Mouse (Mus musculus): ENCODE measurements around the gene Sept11. TPM values are rescaled to one million over a fixed set of nuclear protein-coding genes. Genes with fewer than 3 reads are reported as not detected.

Gene Sept11
- total and polyA plus RNA-seq, 2 experiments from 2014 or later = 38.2 to 49.5 TPM

- WGBS = 78% methylated on average over 11 of the region's 11 CpGs
- no peaks in the 10 kb centered on the region for H3K9me3 ChIP-seq (replicated peaks; ENCODE audit: control insufficient read depth, low read length)
- H3K27ac ChIP-seq (ENCODE audit: low read depth) = no peak overlapping the region
- peaks cover 33% of the 10 kb centered on the region for H3K36me3 ChIP-seq (replicated peaks; ENCODE audit: control insufficient read depth, insufficient read depth, low read length)
- no peak overlapping the region for H3K4me2 ChIP-seq (ENCODE audit: low read depth, low read length)
- H3K4me3 ChIP-seq (ENCODE audit: low read depth, low read length) = no peak overlapping the region
- DNase-seq (ENCODE audit: low spot score) = no peak
- TF ChIP-seq EP300 (IDR thresholded peaks at IDR 0.05; ENCODE audit: low read depth) = no peak
- TF ChIP-seq CTCF (IDR thresholded peaks at IDR 0.05; ENCODE audit: low read depth) = no peak
- H3K9ac ChIP-seq (replicated peaks; ENCODE audit: low read depth, low read length) = no peak overlapping the region
- ATAC-seq (ENCODE audit: insufficient read depth, low read depth) = no peak
- H3K27me3 ChIP-seq (ENCODE audit: control insufficient read depth, insufficient read depth, low read length) = no peaks in the 10 kb centered on the region
- H3K4me1 ChIP-seq (ENCODE audit: control insufficient read depth, insufficient read depth) = peaks cover 34% of the 10 kb centered on the region
Observed at GRCm38 (mm10) chr5:93154401-93154800, 61.2 kb downstream of the Sept11 start.

- peaks cover 61% of the 10 kb centered on the region for H3K36me3 ChIP-seq (replicated peaks; ENCODE audit: control insufficient read depth, insufficient read depth, low read length)
- H3K4me2 ChIP-seq (ENCODE audit: low read depth, low read length) = no peak overlapping the region
- no peaks in the 10 kb centered on the region for H3K27me3 ChIP-seq (ENCODE audit: control insufficient read depth, insufficient read depth, low read length)
- no peak overlapping the region for H3K4me3 ChIP-seq (ENCODE audit: low read depth, low read length)
- DNase-seq (ENCODE audit: low spot score) (peak; percentile 55), ATAC-seq (ENCODE audit: insufficient read depth, low read depth) (no peak)
- H3K27ac ChIP-seq (ENCODE audit: low read depth) = no peak overlapping the region
- WGBS = 73% methylated on average over 3 of the region's 3 CpGs
- no peak for TF ChIP-seq EP300 (IDR thresholded peaks at IDR 0.05; ENCODE audit: low read depth)
- TF ChIP-seq CTCF (IDR thresholded peaks at IDR 0.05; ENCODE audit: low read depth) = peak; percentile 74
- H3K9me3 ChIP-seq (replicated peaks; ENCODE audit: control insufficient read depth, low read length) = no peaks in the 10 kb centered on the region
- H3K4me1 ChIP-seq (ENCODE audit: control insufficient read depth, insufficient read depth) = no peaks in the 10 kb centered on the region
- H3K9ac ChIP-seq (replicated peaks; ENCODE audit: low read depth, low read length) = no peak overlapping the region
Observed at GRCm38 (mm10) chr5:93163541-93163940, 70.3 kb downstream of the Sept11 start.

GRCm38 (mm10) chr5:93167919-93168516 is 74.8 kb downstream of the Sept11 start:
- Histone ChIP-seq H3K4me2 (ENCODE audit: low read depth, low read length) (no peak overlapping the region), H3K9ac (replicated peaks; ENCODE audit: low read depth, low read length) (no peak overlapping the region), H3K27ac (ENCODE audit: low read depth) (no peak overlapping the region), H3K4me3 (ENCODE audit: low read depth, low read length) (no peak overlapping the region), H3K9me3 (replicated peaks; ENCODE audit: control insufficient read depth, low read length) (no peaks in the 10 kb centered on the region), H3K27me3 (ENCODE audit: control insufficient read depth, insufficient read depth, low read length) (no peaks in the 10 kb centered on the region), H3K36me3 (replicated peaks; ENCODE audit: control insufficient read depth, insufficient read depth, low read length) (peaks cover 60% of the 10 kb centered on the region), H3K4me1 (ENCODE audit: control insufficient read depth, insufficient read depth) (no peaks in the 10 kb centered on the region)
- 92% methylated on average over 11 of the region's 11 CpGs for whole genome bisulfite sequencing
- DNase-seq (ENCODE audit: low spot score) = no peak
- no peak for ATAC-seq (ENCODE audit: insufficient read depth, low read depth)
- TF ChIP-seq EP300 (IDR thresholded peaks at IDR 0.05; ENCODE audit: low read depth) (no peak), CTCF (IDR thresholded peaks at IDR 0.05; ENCODE audit: low read depth) (no peak)

GRCm38 (mm10) chr5:93168654-93169053 is 75.4 kb downstream of the Sept11 start:
- no peak for DNase-seq (ENCODE audit: low spot score)

GRCm38 (mm10) chr5:93171420-93171819 is 78.2 kb downstream of the Sept11 start:
- H3K4me3 ChIP-seq (ENCODE audit: low read depth, low read length) = no peak overlapping the region
- H3K4me2 ChIP-seq (ENCODE audit: low read depth, low read length) = no peak overlapping the region
- H3K4me1 ChIP-seq (ENCODE audit: control insufficient read depth, insufficient read depth) = no peaks in the 10 kb centered on the region
- DNase-seq (ENCODE audit: low spot score) (no peak), ATAC-seq (ENCODE audit: insufficient read depth, low read depth) (no peak)
- no peak overlapping the region for H3K27ac ChIP-seq (ENCODE audit: low read depth)
- no peak overlapping the region for H3K9ac ChIP-seq (replicated peaks; ENCODE audit: low read depth, low read length)
- H3K27me3 ChIP-seq (ENCODE audit: control insufficient read depth, insufficient read depth, low read length) = no peaks in the 10 kb centered on the region
- H3K9me3 ChIP-seq (replicated peaks; ENCODE audit: control insufficient read depth, low read length) = no peaks in the 10 kb centered on the region
- TF ChIP-seq CTCF (IDR thresholded peaks at IDR 0.05; ENCODE audit: low read depth) (no peak), EP300 (IDR thresholded peaks at IDR 0.05; ENCODE audit: low read depth) (no peak)
- WGBS = 96% methylated on average over 15 of the region's 15 CpGs
- peaks cover 53% of the 10 kb centered on the region for H3K36me3 ChIP-seq (replicated peaks; ENCODE audit: control insufficient read depth, insufficient read depth, low read length)

More at GRCm38 (mm10) chr5:93168654-93169053, 75.4 kb downstream of the Sept11 start:
- no peak for ATAC-seq (ENCODE audit: insufficient read depth, low read depth)
- Histone ChIP-seq H3K9ac (replicated peaks; ENCODE audit: low read depth, low read length) (no peak overlapping the region), H3K4me1 (ENCODE audit: control insufficient read depth, insufficient read depth) (no peaks in the 10 kb centered on the region), H3K27ac (ENCODE audit: low read depth) (no peak overlapping the region), H3K36me3 (replicated peaks; ENCODE audit: control insufficient read depth, insufficient read depth, low read length) (peaks cover 64% of the 10 kb centered on the region), H3K27me3 (ENCODE audit: control insufficient read depth, insufficient read depth, low read length) (no peaks in the 10 kb centered on the region), H3K4me3 (ENCODE audit: low read depth, low read length) (no peak overlapping the region), H3K9me3 (replicated peaks; ENCODE audit: control insufficient read depth, low read length) (no peaks in the 10 kb centered on the region), H3K4me2 (ENCODE audit: low read depth, low read length) (no peak overlapping the region)
- TF ChIP-seq CTCF (IDR thresholded peaks at IDR 0.05; ENCODE audit: low read depth) = no peak
- TF ChIP-seq EP300 (IDR thresholded peaks at IDR 0.05; ENCODE audit: low read depth) = no peak
- 94% methylated on average over 6 of the region's 6 CpGs for WGBS

- peak; percentile 76 for ATAC-seq (ENCODE audit: insufficient read depth, low read depth)
- no peak overlapping the region for H3K9ac ChIP-seq (replicated peaks; ENCODE audit: low read depth, low read length)
- no peak overlapping the region for H3K27ac ChIP-seq (ENCODE audit: low read depth)
- WGBS = 31% methylated on average over 6 of the region's 6 CpGs
- TF ChIP-seq EP300 (IDR thresholded peaks at IDR 0.05; ENCODE audit: low read depth) (no peak), CTCF (IDR thresholded peaks at IDR 0.05; ENCODE audit: low read depth) (no peak)
- no peaks in the 10 kb centered on the region for H3K9me3 ChIP-seq (replicated peaks; ENCODE audit: control insufficient read depth, low read length)
- H3K27me3 ChIP-seq (ENCODE audit: control insufficient read depth, insufficient read depth, low read length) = no peaks in the 10 kb centered on the region
- no peak overlapping the region for H3K4me2 ChIP-seq (ENCODE audit: low read depth, low read length)
- no peaks in the 10 kb centered on the region for H3K4me1 ChIP-seq (ENCODE audit: control insufficient read depth, insufficient read depth)
- no peak overlapping the region for H3K4me3 ChIP-seq (ENCODE audit: low read depth, low read length)
- peak; percentile 46 for DNase-seq (ENCODE audit: low spot score)
- H3K36me3 ChIP-seq (replicated peaks; ENCODE audit: control insufficient read depth, insufficient read depth, low read length) = peaks cover 53% of the 10 kb centered on the region
Observed at GRCm38 (mm10) chr5:93172536-93172935, 79.3 kb downstream of the Sept11 start.
